Mouse (Mus musculus): ENCODE results near the gene Acot7.
A peak's percentile ranks its signal among the peaks of the same experiment; 100 is the strongest.

Acot7 gene

DNA sequence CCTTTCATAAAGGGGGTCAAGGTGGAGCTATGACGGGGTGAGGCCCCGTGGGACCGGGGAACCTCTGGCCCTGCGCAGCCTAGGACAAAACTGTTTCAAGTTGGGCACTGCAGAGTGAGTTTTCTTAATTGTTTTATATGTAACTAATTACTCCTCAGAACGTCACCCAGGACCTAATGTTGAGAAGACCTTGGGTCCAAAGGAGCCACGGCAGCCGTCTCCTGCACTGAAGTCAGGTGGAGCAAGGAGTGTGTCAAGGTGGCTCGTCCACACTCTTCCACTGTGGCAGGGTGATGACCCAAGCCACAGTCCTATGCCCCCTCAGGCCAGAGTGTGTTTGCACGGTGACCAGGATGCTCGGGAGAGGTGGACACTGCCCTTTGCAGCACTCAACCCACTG, 125.2 kb downstream of the Acot7 start:
- no peak for DNase-seq

DNA sequence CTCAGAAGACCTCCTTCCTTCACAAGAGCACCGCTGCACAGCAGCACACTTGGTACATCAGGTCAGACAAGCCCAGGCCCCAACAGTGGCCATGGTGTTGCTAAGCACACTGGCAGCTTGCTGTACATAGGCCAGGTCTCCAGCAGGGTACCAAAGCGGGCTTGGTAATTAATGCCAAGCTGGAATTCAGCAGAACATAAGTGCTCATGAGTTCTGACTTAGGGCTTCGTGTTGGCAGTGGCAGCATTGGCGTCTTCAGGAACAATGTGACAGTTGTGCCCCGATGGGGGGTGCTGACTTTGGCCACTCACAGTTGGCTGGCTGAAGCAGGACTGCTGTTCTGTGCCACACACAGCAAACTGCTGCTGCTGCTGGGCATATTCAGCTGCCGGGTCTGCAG, 126.8 kb downstream of the Acot7 start:
- no peak for DNase-seq

DNA sequence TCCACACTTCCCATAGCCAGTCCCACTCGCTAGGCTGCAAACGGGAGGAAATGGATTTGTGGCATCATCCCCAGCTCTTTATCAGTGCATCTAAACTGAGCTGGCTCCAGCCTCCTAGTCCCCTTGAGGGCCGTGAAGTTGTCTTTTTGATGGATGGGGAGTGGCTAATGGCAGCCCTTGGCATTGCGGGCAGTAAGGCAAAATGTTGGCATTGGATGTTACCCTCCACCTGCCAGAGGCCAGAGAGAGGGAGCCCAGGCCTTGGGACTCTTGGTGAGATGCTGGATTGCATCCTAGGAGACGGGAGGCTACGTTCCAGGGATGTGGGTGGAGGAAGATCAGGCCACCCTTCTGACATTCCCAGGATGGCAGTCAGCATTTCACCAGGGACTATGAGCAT, 128.1 kb downstream of the Acot7 start:
- DNase-seq: no peak

DNA sequence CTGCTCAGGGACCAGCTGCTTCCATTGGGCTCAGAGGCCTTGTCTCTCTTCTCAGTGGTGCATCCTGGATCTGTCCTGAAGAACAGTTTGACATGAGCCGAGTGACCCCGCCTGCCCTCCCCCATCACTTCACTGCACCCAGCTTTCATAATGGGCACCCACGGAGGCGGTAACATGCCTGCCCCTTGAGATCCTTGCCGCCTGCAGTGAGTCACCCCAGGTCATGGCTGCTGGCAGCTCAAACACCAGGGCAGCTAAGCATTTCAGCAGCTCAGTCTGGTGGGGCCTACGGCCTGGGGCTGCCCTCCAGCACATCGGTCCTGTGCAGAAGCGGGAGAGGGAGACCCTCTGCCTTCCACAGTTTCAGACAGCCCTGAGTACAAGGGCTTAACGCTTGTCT, 129.6 kb downstream of the Acot7 start:
- no peak for DNase-seq

DNA sequence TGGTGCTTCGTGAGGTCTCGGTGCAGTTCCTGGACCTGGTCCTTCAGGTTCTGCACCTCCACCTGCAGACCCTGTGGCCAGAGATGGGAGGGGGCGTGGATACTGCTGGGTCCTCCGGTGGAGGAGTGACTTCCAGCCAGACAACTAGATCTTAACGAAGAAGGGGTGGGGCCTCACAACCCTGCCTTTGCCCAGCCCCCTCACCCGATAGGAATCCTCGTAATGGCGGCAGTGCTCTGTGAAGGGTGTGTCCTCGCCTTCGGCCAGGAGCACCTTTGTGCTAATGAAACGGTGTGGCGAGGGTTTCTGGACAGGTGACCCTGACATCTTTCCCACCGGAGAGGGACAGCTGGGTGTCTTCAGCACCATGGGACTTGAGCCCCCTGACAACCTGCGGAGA, 134.3 kb downstream of the Acot7 start:
- DNase-seq: no peak

DNA sequence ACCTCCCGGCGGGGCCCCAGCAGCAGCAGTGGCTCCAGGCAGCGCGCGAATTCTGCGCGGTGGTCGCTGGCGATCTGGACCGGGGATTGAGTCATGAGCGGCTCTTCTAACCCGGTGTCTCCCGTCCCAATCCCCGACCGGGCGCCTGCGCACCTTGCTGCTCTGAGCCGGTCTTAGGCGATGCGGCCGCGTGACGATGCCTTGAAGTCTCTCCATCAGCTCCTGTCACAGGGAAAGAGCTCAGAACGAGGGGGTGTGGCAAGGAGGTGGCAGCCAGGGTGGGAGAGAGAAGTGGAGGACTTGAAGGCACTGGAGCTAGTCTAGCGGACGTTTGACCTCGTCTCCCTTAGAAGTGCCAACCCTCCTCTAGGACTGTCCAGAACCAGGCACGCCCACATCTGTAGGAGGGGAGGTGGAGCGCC, 135.3 kb downstream of the Acot7 start:
- DNase-seq: no peak

DNA sequence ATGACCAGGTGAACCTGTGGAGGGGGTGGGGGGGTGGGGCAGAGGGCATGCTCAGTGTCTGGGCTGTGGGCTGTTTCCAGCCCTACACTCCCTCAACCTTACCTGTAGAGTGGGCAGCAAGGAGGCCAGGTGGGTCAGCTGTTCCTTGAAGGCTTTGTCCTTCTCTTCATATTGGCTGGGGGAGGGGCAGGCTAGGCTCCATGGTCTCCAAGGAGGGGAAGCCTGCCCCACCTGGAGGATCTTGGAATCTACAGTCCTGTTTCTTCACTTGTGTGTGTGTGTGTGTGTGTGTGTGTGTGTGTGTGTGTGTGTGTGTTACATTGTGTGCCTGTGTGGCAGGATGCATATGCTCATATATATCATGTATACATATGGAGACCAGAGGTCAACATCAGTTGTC, 136.0 kb downstream of the Acot7 start:
- no peak for DNase-seq

DNA sequence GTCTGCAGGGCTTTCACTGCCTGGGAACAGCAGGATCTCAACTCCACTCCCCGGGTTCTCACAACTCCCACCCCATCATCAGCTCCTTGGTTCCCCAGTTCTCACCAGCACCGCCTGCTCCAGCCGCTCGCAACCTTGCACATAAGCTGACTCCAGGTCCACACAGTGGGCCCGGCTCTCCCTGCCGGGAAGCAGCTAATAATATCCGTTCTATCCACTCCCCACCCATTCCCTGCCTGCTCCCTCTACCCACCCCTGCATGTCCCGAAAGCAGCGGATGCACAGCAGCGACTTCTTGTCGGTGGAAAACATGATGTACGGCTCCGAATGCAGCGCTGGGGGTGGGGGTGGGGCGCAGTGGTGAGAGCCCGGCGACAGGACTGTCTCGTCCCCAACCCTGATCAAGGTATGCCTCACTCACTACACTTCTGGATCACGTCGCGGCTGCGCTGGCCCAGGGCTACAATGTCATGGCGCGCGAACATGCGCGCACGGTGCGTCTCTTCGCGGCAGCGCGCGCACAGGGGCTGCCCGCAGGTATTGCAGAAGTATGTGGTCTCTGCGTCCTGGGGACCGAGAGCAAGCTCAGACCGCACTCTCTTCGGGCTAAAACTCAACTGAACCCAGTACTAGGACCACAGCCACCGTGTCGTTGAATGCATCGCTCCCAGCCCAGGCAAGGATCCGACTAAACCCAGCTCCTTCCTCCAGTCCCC, 137.7 kb downstream of the Acot7 start:
- no peak for DNase-seq

DNA sequence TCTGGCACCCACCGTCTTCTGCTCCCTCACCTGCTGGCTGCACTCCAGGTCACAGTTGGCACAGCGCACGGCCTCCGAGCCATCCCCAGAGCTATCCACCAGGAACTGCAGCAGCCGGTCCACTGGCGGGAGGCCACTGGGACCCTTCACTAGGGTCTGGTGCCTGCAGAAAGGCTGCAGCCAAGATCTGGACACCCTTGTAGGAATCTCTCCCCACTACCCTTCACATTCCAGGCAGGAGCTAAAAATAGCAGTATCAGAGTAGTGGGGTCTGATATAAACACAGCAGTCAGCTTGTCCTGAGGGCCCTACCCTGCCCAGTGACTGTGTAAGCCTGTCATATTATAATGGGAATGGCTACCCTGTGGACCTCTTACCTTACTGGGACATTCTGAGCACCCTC, 139.7 kb downstream of the Acot7 start:
- no peak for DNase-seq

DNA sequence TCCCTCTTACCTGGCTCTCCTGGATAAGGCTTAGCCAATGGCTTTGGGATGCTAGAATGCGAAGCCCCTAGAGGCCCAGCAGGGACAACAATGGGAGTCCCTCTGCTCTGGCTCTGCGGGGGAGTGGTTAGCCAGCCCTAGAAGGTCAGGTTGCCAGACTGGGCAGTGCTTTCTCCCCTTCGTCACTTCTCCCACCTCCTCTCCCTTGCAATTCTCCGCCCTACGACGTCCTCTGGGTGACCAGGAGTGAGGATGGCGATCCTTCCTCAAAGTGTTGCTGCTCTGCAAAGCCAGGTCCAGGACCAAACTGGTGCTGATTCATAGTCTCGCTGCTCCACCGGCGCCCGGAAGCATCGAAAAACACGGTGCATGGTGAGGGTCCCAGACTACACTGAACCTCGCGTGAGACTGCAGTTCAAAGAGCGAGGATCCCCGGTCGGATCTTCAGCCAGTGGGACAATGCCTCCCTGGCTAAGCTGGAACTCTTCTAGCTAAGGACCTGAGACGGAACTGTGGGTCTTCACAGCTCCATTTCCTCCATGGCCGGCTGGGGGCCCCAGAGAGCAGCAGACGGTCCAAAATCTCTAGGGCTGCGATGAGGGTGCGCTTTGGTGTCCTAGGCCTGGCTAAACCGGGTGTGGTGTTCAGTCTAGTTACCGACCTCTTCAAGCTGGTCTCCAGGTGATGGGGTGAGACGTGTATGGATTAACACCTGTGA, 140.7 kb downstream of the Acot7 start, which contains the start of gene Rnf207:
TSS of gene Rnf207 (minus strand) at position 477 of the 718 bp plus-strand sequence.
- DNase-seq: peak; percentile 61
